Mouse (Mus musculus) ES-E14 (cell line): Measurements from ENCODE around the gene 4933428G20Rik.

Source experiments
- CHD2 ChIP-seq: IDR thresholded peaks from 2 replicates; pipeline ENCODE4 v1.6.1; 2014; ENCODE audit warnings: mild to moderate bottlenecking, low read depth, low read length, inconsistent platforms
- HCFC1 ChIP-seq: IDR thresholded peaks from 2 replicates; pipeline ENCODE4 v1.6.1; 2012; ENCODE audit warnings: low read length, inconsistent platforms, borderline replicate concordance; ENCODE audit not compliant: insufficient read depth
- ZC3H11A ChIP-seq: IDR thresholded peaks from 2 replicates; pipeline ENCODE4 v1.6.1; 2012; ENCODE audit warnings: low read depth, mild to moderate bottlenecking, inconsistent platforms, low read length, borderline replicate concordance
- ZNF384 ChIP-seq: IDR thresholded peaks from 2 replicates; pipeline ENCODE4 v1.6.1; 2012; ENCODE audit warnings: low read depth, low read length, inconsistent platforms

GRCm38 (mm10) chr11:97441658-97442125 lies 58.4 kb downstream of the 4933428G20Rik start:
- TF ChIP-seq CHD2 (no peak), ZC3H11A (no peak), HCFC1 (no peak), ZNF384 (no peak)
